Mouse (Mus musculus) ES-E14 (cell line): ENCODE measurements around the gene Gsdma3. TPM values are rescaled to one million over a fixed set of nuclear protein-coding genes. Genes with fewer than 3 reads are reported as not detected.
A peak's percentile ranks its signal among the peaks of the same experiment; 100 is the strongest.
"Not testable (repeated sequence)": the region's sequence is repeated elsewhere in the genome, so short reads cannot be mapped to it uniquely, and the experiment has no call there.

Source experiments
- DNase-seq: peaks from one replicate; pipeline ENCODE4 v3.0.0-alpha.2; 2013; ENCODE audit warnings: low read depth, low spot score
- H3K27ac ChIP-seq: 2 replicates; pipeline ENCODE4 v1.5.1; 2012; ENCODE audit warnings: low read depth, mild to moderate bottlenecking, low read length, moderate library complexity, mixed read lengths; ENCODE audit not compliant: poor library complexity, insufficient read depth, severe bottlenecking
- H3K36me3 ChIP-seq: 2 replicates; pipeline ENCODE4 v1.6.1; 2012; ENCODE audit warnings: mild to moderate bottlenecking, low read length, moderate library complexity, mixed read lengths; ENCODE audit not compliant: control insufficient read depth, poor library complexity, insufficient read depth, severe bottlenecking
- H3K4me1 ChIP-seq, 2 experiments: fragments of 150-350 bp in 1 of 2; sonication (generic) in 1 of 2; 2 replicates each; pipeline ENCODE4 v1.6.1; 2012; ENCODE audit warnings: low read length in 2 of 2, mild to moderate bottlenecking in 1 of 2, mixed read lengths in 1 of 2; ENCODE audit not compliant: control insufficient read depth in 2 of 2, insufficient read depth in 2 of 2, poor library complexity in 1 of 2
- H3K4me3 ChIP-seq, 2 experiments: fragments of 150-350 bp in 1 of 2; sonication (generic) in 1 of 2; 2 replicates each; pipeline ENCODE4 v1.5.1; 2012; ENCODE audit warnings: low read length in 2 of 2, low read depth in 1 of 2, mild to moderate bottlenecking in 1 of 2, mixed read lengths in 1 of 2; ENCODE audit not compliant: insufficient read depth in 1 of 2, poor library complexity in 1 of 2, severe bottlenecking in 1 of 2
- H3K9ac ChIP-seq: 2 replicates; pipeline ENCODE4 v1.6.1; 2012; ENCODE audit warnings: low read depth, mild to moderate bottlenecking, low read length, mixed read lengths; ENCODE audit not compliant: poor library complexity, insufficient read depth, severe bottlenecking
- H3K9me3 ChIP-seq: fragments of 150-350 bp; sonication (generic); 2 replicates; pipeline ENCODE4 v1.6.1; 2012; ENCODE audit warnings: low read depth, mild to moderate bottlenecking, low read length; ENCODE audit not compliant: control insufficient read depth, insufficient read depth
- CHD2 ChIP-seq: IDR thresholded peaks from 2 replicates; pipeline ENCODE4 v1.6.1; 2014; ENCODE audit warnings: mild to moderate bottlenecking, low read depth, low read length, inconsistent platforms
- HCFC1 ChIP-seq: IDR thresholded peaks from 2 replicates; pipeline ENCODE4 v1.6.1; 2012; ENCODE audit warnings: low read length, inconsistent platforms, borderline replicate concordance; ENCODE audit not compliant: insufficient read depth
- MAFK ChIP-seq: IDR thresholded peaks from 2 replicates; pipeline ENCODE4 v1.6.1; 2014; ENCODE audit warnings: mild to moderate bottlenecking, low read depth, low read length, inconsistent platforms; ENCODE audit not compliant: insufficient read depth
- ZC3H11A ChIP-seq: IDR thresholded peaks from 2 replicates; pipeline ENCODE4 v1.6.1; 2012; ENCODE audit warnings: low read depth, mild to moderate bottlenecking, inconsistent platforms, low read length, borderline replicate concordance
- ZNF384 ChIP-seq: IDR thresholded peaks from 2 replicates; pipeline ENCODE4 v1.6.1; 2012; ENCODE audit warnings: low read depth, low read length, inconsistent platforms
- in situ Hi-C, 2 experiments: fragments of 600-800 bp; cut with MboI; formaldehyde crosslinking; loops; one replicate each; pipeline ENCODE4 v1.15.1; 2025; ENCODE audit warnings: low sequenced_read_pairs in 2 of 2, inconsistent platforms in 1 of 2; ENCODE audit not compliant: unreplicated experiment in 2 of 2
- total RNA-seq: library from RNA; depleted of rRNA; stranded (reverse); fragments of 300-350 nt; gene quantifications from 2 replicates; pipeline ENCODE4 v1.2.3, GENCODE M21; 2012

Gsdma3 gene
- total RNA-seq, 1 experiment: not detected

- peak; percentile 93 for DNase-seq
Measured at GRCm38 (mm10) chr11:98602090-98602690, 24.0 kb upstream of the Gsdma3 start.

GRCm38 (mm10) chr11:98603953-98604352, 22.2 kb upstream of the Gsdma3 start:
- no peak overlapping the region for H3K4me3 ChIP-seq
- H3K27ac ChIP-seq: no peak overlapping the region
- no peak overlapping the region for H3K9ac ChIP-seq
- no peak for DNase-seq
- H3K9me3 ChIP-seq: no peaks in the 10 kb centered on the region
- peaks cover 0 to 3% of the 10 kb centered on the region in 2 experiments; a peak in 2 of 4 replicates for H3K4me1 ChIP-seq
- no peaks in the 10 kb centered on the region for H3K36me3 ChIP-seq
- in situ Hi-C loops: no loop called here
- TF ChIP-seq ZC3H11A (no peak), MAFK (no peak), ZNF384 (no peak), HCFC1 (no peak), CHD2 (no peak)

More at GRCm38 (mm10) chr11:98602090-98602690, 24.0 kb upstream of the Gsdma3 start:
- H3K4me1 ChIP-seq: peaks cover 0 to 3% of the 10 kb centered on the region in 2 experiments; a peak in 2 of 4 replicates
- in situ Hi-C loops: no loop called here
- H3K27ac ChIP-seq: no peak overlapping the region
- no peaks in the 10 kb centered on the region for H3K9me3 ChIP-seq
- H3K9ac ChIP-seq: no peak overlapping the region
- H3K4me3 ChIP-seq: peak overlapping the region; percentile 58 to 84
- TF ChIP-seq ZNF384 (0 out of 2 replicates have a peak, but pooled peaks have one; percentile 44), MAFK (no peak)
- no peaks in the 10 kb centered on the region for H3K36me3 ChIP-seq

DNA sequence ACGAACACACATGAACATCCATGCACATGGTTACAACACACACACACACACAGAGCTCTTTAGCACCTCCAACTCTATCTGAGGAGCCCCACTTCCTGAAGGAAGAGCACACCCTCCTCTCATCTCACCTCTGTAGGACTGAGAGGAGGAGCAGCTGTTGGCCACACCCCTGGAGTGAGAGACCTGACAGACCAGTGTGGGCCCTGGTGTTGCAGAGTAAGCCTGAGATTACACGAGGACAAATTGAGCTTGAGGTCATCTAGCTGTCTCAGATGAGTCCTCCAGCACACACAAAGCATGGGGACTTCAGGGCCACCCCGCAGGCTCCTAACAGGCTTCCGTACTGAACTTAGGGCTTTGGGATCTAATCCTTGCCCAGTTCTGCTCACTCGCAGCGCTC, 21.2 kb upstream of the Gsdma3 start:
- in situ Hi-C loops, H3K36me3 ChIP-seq, H3K9ac ChIP-seq, H3K4me1 ChIP-seq, H3K9me3 ChIP-seq, DNase-seq, H3K27ac ChIP-seq, H3K4me3 ChIP-seq: not testable (repeated sequence)

DNA sequence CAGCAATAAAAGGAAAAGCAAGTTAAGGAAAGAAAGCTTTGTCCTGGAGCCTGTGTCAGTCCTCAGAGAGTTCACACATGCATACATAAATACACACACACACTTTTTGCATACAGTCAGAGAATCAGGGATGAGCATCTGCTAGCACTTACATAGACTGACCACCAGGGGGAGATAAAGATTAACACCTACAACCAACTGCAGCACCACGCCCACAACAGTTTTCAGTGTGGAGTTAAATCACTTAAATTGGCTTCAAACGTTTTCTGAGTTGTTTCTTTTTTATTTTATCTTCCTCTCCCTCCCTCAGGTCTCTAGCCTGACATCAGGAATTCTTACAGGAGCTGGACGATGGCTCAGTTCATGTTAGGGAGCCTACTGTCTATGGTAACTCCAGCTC, 19.4 kb upstream of the Gsdma3 start:
- TF ChIP-seq CHD2 (no peak), HCFC1 (no peak), ZC3H11A (peak; percentile 50)
- no peak overlapping the region for H3K27ac ChIP-seq
- H3K4me3 ChIP-seq: no peak overlapping the region
- no peak overlapping the region for H3K9ac ChIP-seq
- H3K36me3 ChIP-seq: no peaks in the 10 kb centered on the region
- H3K4me1 ChIP-seq: peaks cover 0 to 1% of the 10 kb centered on the region in 2 experiments; a peak in 2 of 4 replicates
- DNase-seq: peak; percentile 40
- 0 out of 2 replicates have a peak, but pooled peaks cover 1% of the 10 kb centered on the region for H3K9me3 ChIP-seq
- in situ Hi-C loops: no loop called here

GRCm38 (mm10) chr11:98620791-98621190, 5.4 kb upstream of the Gsdma3 start:
- Histone ChIP-seq H3K9ac (no peak overlapping the region), H3K9me3 (peaks cover 4% of the 10 kb centered on the region; the same call in 1 of the 2 replicates), H3K36me3 (no peaks in the 10 kb centered on the region), H3K4me1 (no peaks in the 10 kb centered on the region), H3K4me3 (no peak overlapping the region), H3K27ac (no peak overlapping the region)
- no peak for TF ChIP-seq MAFK
- TF ChIP-seq ZC3H11A: no peak
- no peak for DNase-seq
- in situ Hi-C loops: no loop called here

- in situ Hi-C loops, H3K27ac ChIP-seq, H3K9me3 ChIP-seq, H3K4me1 ChIP-seq, H3K36me3 ChIP-seq, H3K9ac ChIP-seq, H3K4me3 ChIP-seq, DNase-seq: not testable (repeated sequence)
Measured at GRCm38 (mm10) chr11:98623981-98624380, 2.2 kb upstream of the Gsdma3 start.

DNA sequence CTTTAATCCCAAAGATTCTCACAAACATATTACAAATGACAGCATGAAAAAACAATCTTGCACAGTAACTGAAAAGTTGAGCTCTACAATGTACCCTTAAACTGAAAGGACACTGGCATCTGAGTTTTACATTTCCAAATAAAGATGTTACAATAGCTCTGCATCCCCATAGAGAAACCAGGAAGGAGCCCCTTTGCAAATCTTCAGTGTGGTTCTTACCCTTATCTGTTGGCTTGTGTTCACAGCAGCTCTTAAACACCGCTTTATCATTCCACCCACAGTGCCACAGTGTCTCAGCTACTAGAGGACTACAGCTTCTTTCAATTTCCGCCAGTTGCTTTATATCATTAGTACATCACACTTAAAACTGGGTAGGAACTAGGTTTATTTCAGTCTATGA, 1.8 kb upstream of the Gsdma3 start:
- H3K9ac ChIP-seq, in situ Hi-C loops, H3K27ac ChIP-seq, H3K4me3 ChIP-seq, DNase-seq, H3K9me3 ChIP-seq, H3K4me1 ChIP-seq, H3K36me3 ChIP-seq: not testable (repeated sequence)
